Mouse (Mus musculus) lung, postnatal 0 days (tissue): ENCODE results near the gene Qsox2.

ENCODE experiments used
- CTCF ChIP-seq: IDR thresholded peaks from 2 replicates; pipeline ENCODE4 v1.5.1; 2016; ENCODE audit warnings: antibody characterized with exemption, mild to moderate bottlenecking
- EP300 ChIP-seq: IDR thresholded peaks from 2 replicates; pipeline ENCODE4 v1.6.1; 2016; ENCODE audit warnings: antibody characterized with exemption, mild to moderate bottlenecking, control low read depth

DNA sequence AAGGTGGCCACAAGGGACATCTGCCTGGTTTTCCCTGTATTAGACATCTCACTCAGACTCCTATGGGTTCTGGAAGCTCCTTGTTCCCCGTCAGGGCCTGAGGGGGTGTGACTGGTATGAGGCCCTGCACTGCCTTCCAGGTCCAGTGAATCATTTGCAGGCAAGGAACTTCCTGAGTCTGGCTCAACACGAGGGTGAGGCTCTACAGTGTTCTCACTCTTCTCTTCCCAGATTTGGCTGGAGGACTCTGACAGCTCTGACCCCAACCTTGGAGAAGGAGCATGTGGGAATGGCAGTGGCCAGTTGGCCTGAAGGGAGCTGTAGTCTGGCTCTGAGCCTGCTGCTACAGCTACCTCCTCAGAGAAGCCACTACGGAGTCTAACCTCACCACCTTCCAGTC, 10.2 kb upstream of the Qsox2 start:
- TF ChIP-seq CTCF (no peak), EP300 (no peak)
